Mouse (Mus musculus): ENCODE results near the gene Apc2. TPM values are rescaled to one million over a fixed set of nuclear protein-coding genes. Genes with fewer than 3 reads are reported as not detected.
A peak's percentile ranks its signal among the peaks of the same experiment; 100 is the strongest.
"Not testable (repeated sequence)": the region's sequence is repeated elsewhere in the genome, so short reads cannot be mapped to it uniquely, and the experiment has no call there.

The Apc2 gene
- polyA plus RNA-seq, 1 experiment from 2014 or later, result 170 TPM

DNA sequence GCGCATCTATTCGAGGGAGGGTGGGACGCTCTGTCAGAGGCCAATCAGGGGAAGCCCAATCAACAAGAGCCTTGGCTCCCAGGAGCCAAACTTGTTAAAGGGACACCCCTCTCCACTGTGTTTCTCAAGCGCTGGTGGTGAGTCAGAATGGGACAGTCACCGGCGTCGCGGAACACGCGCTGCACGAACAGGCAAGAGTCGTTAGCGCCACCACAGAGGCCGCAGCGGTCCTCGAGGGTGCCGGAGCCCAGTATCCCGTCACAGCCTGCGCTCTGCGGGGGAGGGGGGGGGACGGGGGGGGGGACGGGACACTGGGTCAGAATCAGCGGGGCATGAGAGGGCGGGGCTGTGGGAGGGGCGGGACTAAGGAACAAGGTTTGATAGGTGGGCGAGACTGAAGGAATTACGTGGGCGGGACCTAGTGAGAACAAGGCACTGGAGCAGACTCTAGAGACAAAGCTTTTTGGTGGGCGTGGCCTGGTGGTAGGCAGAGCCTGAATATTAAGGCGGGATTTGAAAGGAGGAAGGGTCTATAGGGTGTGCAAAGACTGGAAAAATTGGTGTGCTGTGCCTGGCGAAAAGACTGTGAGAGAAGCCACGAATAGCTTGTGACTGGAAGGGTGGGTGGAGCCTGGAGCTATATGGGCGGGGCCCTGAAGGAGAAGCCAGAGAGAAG, 47.1 kb downstream of the Apc2 start:
- under 1% methylated on average over 27 of the region's 33 CpGs for WGBS
- no peak overlapping the region for H3K27ac ChIP-seq
- peak; percentile 72 for ATAC-seq (ENCODE audit: low FRiP score)
- H3K36me3 ChIP-seq, result no peaks in the 10 kb centered on the region
- peak overlapping the region; percentile 45; the same call in 1 of the 2 replicates for H3K9ac ChIP-seq
- H3K4me1 ChIP-seq, result peaks cover 38% of the 10 kb centered on the region
- H3K9me3 ChIP-seq (replicated peaks), result no peaks in the 10 kb centered on the region
- peak overlapping the region; percentile 54 for H3K4me2 ChIP-seq (replicated peaks)
- peak overlapping the region; percentile 33 for H3K4me3 ChIP-seq
- peaks cover 81% of the 10 kb centered on the region for H3K27me3 ChIP-seq

DNA sequence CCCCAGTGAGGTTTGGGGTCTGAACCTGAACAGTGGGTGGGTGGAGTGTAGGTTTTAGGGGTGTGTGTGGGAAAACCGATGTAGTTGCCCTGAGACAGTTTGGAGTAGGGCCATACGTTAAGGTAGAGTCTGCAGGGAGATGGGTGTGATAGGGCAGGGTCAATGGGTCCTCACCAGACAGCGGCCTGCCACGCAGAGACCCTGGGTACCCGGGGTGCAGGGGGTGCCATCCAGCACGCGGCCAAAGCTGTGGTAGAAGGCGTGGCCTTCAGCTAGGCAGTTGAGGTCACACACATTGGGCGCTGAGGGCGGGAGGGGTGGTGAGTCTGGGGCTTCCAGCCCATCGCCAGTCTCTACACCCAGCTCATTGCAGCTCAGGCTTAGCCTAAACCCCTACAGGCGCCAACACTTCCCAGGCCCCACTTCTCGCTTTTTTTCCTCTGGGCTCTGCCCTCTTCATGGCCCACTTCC, 47.7 kb downstream of the Apc2 start:
- peak overlapping the region; percentile 33 for H3K4me3 ChIP-seq
- H3K27me3 ChIP-seq, result peaks cover 87% of the 10 kb centered on the region
- H3K36me3 ChIP-seq, result no peaks in the 10 kb centered on the region
- H3K9ac ChIP-seq, result no peak overlapping the region
- H3K27ac ChIP-seq, result no peak overlapping the region
- H3K4me1 ChIP-seq, result peaks cover 43% of the 10 kb centered on the region
- no peaks in the 10 kb centered on the region for H3K9me3 ChIP-seq (replicated peaks)
- ATAC-seq (ENCODE audit: low FRiP score), result peak; percentile 15
- H3K4me2 ChIP-seq (replicated peaks), result peak overlapping the region; percentile 54
- 29% methylated on average over 11 of the region's 13 CpGs for WGBS

DNA sequence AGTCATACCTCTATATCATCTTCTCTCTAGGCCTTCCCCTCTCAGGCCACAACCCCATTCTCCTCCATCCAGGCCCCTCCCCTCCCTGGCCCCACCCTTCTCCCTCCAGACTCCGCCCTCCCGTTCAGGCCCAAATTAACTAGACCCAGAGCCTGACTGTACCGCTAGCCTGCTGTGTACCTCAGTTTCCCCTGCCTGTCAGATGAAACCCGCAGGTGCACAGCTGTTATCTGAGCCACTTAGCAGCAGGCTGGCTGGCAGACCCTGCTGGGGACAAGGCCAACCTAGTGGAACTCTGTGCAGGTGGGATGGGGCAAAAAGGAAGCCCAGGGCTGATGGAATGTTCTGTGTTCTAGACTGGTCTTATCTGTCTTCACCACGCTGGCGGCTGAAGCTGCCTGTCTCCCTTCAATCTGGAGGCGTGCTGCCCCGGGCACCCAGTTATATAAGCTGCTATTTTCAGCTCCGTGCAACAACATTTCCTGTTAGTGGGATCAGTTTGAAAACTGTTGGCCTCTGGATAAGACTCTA, 48.4 kb downstream of the Apc2 start:
- no peak for ATAC-seq (ENCODE audit: low FRiP score)
- H3K9ac ChIP-seq, result no peak overlapping the region
- H3K4me2 ChIP-seq (replicated peaks), result no peak overlapping the region
- H3K27me3 ChIP-seq, result peaks cover 94% of the 10 kb centered on the region
- H3K4me3 ChIP-seq, result no peak overlapping the region
- peaks cover 50% of the 10 kb centered on the region for H3K4me1 ChIP-seq
- no peak overlapping the region for H3K27ac ChIP-seq
- H3K36me3 ChIP-seq, result no peaks in the 10 kb centered on the region
- WGBS, result 43% methylated on average over 9 of the region's 9 CpGs
- H3K9me3 ChIP-seq (replicated peaks), result no peaks in the 10 kb centered on the region

DNA sequence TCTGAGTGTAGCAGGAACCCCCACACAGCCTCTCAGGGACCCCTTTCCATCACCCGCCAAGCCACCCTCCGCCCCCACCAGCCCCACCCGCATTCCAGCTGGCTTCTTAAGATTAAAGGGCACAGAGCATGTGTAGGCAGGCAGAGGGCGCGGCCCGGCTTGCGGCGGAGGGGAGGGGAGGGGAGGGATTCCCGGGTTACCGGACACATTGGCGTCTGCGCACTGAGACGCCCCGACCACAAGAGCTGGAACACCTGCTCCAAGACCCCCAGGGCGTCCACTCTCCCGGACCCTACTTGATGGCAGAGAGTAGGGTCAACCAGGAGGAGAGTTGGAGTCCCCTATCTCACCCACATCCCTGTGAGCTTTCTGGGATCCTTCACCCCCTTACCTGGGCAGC, 49.3 kb downstream of the Apc2 start:
- Histone ChIP-seq H3K9me3 (replicated peaks) (no peaks in the 10 kb centered on the region), H3K36me3 (no peaks in the 10 kb centered on the region), H3K27me3 (peaks cover 98% of the 10 kb centered on the region), H3K4me2 (replicated peaks) (peak overlapping the region; percentile 1; the same call in 1 of the 2 replicates), H3K4me3 (no peak overlapping the region), H3K4me1 (peaks cover 49% of the 10 kb centered on the region), H3K27ac (no peak overlapping the region), H3K9ac (no peak overlapping the region)
- WGBS, result 0% methylated on average over 10 of the region's 16 CpGs
- no peak for ATAC-seq (ENCODE audit: low FRiP score)

DNA sequence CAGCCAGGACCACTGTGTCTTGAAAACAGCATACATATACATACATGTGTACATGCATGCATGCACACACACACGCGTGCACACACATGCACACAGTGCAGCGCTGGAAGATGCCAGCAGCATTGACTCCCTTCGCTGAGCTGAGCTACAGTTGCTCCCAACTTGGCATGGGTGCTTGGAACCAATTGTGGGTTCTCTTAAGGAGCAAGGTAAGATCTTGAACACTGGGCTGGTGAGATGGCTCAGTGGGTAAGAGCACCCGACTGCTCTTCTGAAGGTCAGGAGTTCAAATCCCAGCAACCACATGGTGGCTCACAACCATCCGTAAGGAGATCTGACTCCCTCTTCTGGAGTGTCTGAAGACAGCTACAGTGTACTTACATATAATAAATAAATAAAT, 50.2 kb downstream of the Apc2 start:
- H3K27ac ChIP-seq; H3K4me2 ChIP-seq (replicated peaks); H3K9me3 ChIP-seq (replicated peaks); ATAC-seq (ENCODE audit: low FRiP score); H3K36me3 ChIP-seq; H3K4me3 ChIP-seq; H3K9ac ChIP-seq: not testable (repeated sequence)
- Histone ChIP-seq H3K4me1 (peaks cover 45% of the 10 kb centered on the region), H3K27me3 (peaks cover 98% of the 10 kb centered on the region)
- 67% methylated on average over 6 of the region's 6 CpGs for WGBS

DNA sequence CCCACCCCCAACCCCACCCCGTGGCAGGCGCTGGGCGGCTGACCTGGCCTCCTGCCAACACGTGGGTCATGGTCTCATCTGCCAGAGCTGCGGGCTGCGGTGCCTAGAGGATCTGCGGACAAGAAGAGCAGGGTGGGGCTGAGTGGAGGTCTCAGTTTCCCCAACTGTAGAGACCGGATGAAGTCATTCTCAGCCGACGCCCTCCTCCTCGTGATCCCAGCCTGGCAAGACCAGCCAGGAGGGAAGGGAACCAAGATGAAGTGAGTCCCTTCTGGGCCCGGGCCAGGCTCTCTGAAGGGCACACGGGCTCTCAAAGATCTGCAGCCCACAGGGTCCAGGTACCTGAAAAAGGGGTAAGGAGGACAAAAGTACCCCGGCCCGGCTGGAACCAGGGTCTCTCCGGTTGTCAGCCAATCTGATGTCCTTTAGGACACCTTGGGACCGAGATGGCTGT, 51.8 kb downstream of the Apc2 start:
- Histone ChIP-seq H3K9ac (no peak overlapping the region), H3K4me2 (replicated peaks) (no peak overlapping the region), H3K27me3 (peaks cover 98% of the 10 kb centered on the region), H3K36me3 (no peaks in the 10 kb centered on the region), H3K4me1 (peaks cover 30% of the 10 kb centered on the region), H3K27ac (no peak overlapping the region), H3K4me3 (no peak overlapping the region), H3K9me3 (replicated peaks) (no peaks in the 10 kb centered on the region)
- 13% methylated on average over 17 of the region's 17 CpGs for WGBS
- ATAC-seq (ENCODE audit: low FRiP score), result no peak

DNA sequence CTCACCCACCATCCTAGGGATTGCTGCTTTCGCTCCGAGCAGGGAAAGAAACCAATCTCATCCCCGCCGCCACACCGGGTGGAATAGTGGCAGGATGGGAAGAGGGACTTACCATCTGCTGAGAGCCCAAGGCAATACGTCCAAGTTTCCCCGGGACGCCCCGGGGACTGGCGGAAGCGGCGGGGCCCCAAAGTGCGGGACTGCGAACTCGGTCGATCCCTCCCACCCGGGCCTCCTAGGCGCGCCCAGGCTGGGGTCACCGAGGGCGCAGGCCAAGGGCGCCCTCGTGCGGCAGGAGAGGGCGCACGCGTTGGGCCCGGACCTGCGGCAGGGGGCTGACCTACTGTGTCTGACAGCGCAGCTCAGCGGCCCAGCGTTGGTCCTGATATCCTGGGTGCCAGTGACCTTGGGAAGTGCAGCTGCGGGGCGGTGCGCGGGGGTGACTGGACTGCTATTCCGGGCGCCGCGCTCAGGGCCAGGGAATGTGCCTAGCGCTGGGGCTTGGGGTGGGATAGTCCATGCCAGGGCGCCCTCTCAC, 52.5 kb downstream of the Apc2 start, which contains the start of gene Adamtsl5:
Gene Adamtsl5, minus strand, starts transcription at position 169 of the 538 bp plus-strand sequence.
- H3K27ac ChIP-seq, result no peak within 1 kb of the TSS
- under 1% methylated on average over 40 of the region's 42 CpGs for WGBS
- H3K4me3 ChIP-seq, result peak within 1 kb of the TSS; percentile 7
- peak within 1 kb of the TSS; percentile 31 for H3K4me2 ChIP-seq (replicated peaks)
- H3K36me3 ChIP-seq, result no peaks in the 10 kb centered on the region
- peaks cover 98% of the 10 kb centered on the region for H3K27me3 ChIP-seq
- no peaks in the 10 kb centered on the region for H3K9me3 ChIP-seq (replicated peaks)
- H3K4me1 ChIP-seq, result peaks cover 22% of the 10 kb centered on the region
- 0 out of 2 replicates have a peak, but pooled peaks have one; percentile 15 for ATAC-seq (ENCODE audit: low FRiP score)
- H3K9ac ChIP-seq, result peak within 1 kb of the TSS; percentile 6; the same call in 1 of the 2 replicates

DNA sequence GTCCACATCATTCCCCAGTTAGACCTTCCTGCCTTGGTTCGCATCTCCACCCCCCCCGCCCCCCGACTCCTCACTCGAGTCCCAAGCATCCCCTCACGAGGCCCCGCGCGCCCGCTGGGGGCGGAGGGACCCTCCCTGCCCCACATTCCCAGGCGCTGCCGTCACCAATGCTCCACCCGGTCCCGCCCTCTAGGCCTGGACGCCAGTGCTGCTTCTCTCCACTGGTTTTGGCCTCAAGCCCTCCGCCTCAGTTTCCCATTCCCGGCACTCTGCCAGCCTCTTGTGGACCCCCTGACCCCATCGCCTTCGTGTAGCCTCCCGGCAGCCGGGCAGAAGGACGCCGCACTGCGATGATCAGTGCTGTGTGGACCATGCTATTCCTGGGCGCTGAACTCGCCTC, 53.2 kb downstream of the Apc2 start:
- Histone ChIP-seq H3K27ac (no peak overlapping the region), H3K9me3 (replicated peaks) (no peaks in the 10 kb centered on the region), H3K36me3 (no peaks in the 10 kb centered on the region), H3K4me2 (replicated peaks) (0 out of 2 replicates have a peak overlapping the region, but pooled peaks have one; percentile 13), H3K9ac (peak overlapping the region; percentile 6; the same call in 1 of the 2 replicates), H3K27me3 (peaks cover 98% of the 10 kb centered on the region), H3K4me3 (peak overlapping the region; percentile 7; the same call in 1 of the 2 replicates), H3K4me1 (peaks cover 18% of the 10 kb centered on the region)
- 15% methylated on average over 26 of the region's 26 CpGs for WGBS
- ATAC-seq (ENCODE audit: low FRiP score), result no peak

DNA sequence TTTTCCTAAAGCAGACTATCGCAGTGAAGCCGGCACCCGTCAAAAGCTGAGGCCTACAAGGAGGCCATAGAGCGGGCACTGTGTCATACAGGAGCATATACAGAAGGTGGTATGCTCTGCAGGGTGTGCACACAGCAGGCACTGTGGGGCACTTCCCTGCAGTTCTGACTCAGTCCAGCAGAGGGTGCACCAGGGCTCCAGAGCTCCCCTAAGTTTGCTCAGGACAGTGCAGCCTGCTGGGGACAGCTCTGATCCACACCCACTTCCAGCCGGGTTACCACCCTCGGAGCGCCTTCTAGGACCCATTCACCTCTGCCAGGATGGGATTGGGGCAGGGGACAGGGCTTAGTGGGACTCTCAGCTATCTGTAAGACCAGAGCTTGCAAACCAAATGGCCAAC, 54.5 kb downstream of the Apc2 start:
- Histone ChIP-seq H3K36me3 (no peaks in the 10 kb centered on the region), H3K4me2 (replicated peaks) (no peak overlapping the region), H3K9me3 (replicated peaks) (no peaks in the 10 kb centered on the region), H3K27me3 (peaks cover 98% of the 10 kb centered on the region), H3K9ac (no peak overlapping the region), H3K4me3 (no peak overlapping the region), H3K27ac (no peak overlapping the region), H3K4me1 (peaks cover 13% of the 10 kb centered on the region)
- peak; percentile 55 for ATAC-seq (ENCODE audit: low FRiP score)
- 5% methylated on average over 7 of the region's 7 CpGs for WGBS

DNA sequence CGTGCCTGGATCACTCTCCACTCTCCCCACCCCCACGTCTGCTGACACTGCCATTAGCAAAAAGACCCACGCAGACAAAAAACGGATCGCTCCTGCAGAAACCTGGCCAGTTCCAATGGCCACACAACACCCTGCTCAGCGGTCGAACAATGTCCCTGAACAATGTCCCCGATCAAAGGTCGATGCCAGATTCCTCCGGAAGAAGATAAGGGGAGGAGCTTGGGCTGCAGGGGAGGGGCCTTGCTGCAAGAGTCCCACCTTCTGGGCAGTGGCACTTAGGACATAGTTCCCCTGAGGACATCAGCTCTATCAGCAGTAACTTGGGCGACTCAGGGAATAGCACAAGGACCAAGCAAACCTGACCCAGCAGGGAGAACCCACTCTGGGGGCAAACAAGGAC, 56.1 kb downstream of the Apc2 start:
- H3K9me3 ChIP-seq (replicated peaks), result no peaks in the 10 kb centered on the region
- no peak for ATAC-seq (ENCODE audit: low FRiP score)

DNA sequence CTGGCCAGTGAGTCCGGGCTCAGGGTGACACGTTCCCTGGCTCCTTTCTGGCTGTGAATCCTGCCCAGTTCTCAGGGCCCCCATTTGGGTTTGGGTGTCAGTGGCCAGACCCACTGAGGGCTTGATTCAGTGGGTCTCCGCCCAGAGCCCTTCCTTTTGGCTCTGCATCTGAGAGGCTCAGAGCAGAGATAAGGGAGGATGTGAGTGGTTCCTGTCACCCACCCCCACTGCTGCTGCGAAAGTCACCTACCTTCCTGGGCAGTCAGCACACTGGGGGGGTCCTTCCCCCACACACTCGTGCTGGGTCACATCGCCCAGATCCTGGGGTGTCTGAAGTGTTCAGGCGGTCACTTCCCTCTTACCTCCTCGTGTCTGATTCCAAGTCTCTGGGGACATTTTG, 57.0 kb downstream of the Apc2 start:
- Histone ChIP-seq H3K4me2 (replicated peaks) (no peak overlapping the region), H3K4me3 (no peak overlapping the region), H3K36me3 (no peaks in the 10 kb centered on the region), H3K9me3 (replicated peaks) (no peaks in the 10 kb centered on the region), H3K9ac (no peak overlapping the region), H3K27me3 (peaks cover 100% of the 10 kb centered on the region), H3K27ac (no peak overlapping the region), H3K4me1 (peaks cover 24% of the 10 kb centered on the region)
- WGBS, result 60% methylated on average over 8 of the region's 8 CpGs
- ATAC-seq (ENCODE audit: low FRiP score), result no peak

More for the DNA sequence above, 56.1 kb downstream of the Apc2 start:
- H3K27me3 ChIP-seq, result peaks cover 100% of the 10 kb centered on the region
- no peaks in the 10 kb centered on the region for H3K36me3 ChIP-seq
- peaks cover 20% of the 10 kb centered on the region for H3K4me1 ChIP-seq
- no peak overlapping the region for H3K4me3 ChIP-seq
- WGBS, result 24% methylated on average over 11 of the region's 11 CpGs
- no peak overlapping the region for H3K4me2 ChIP-seq (replicated peaks)
- no peak overlapping the region for H3K27ac ChIP-seq
- H3K9ac ChIP-seq, result no peak overlapping the region

DNA sequence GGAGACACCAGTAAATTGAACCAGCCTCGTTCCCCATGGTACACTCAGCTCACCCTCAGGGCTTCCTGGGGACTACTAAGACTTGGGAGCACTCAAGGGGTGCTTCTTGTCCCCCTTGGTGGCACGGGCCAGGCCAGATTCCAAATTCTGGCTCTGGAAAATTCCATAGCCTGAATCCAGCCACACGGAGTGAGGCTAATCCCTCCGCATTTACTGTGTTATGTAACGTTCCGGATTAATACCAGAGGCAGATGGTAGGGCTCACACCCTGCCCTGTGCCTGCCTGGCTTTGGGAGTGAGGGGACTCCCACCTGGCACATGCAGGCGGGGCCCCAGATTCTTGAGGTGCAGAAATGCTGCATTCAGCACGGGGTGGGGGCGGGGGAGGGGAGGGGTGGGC, 59.7 kb downstream of the Apc2 start:
- Histone ChIP-seq H3K4me2 (replicated peaks) (no peak overlapping the region), H3K4me1 (peaks cover 16% of the 10 kb centered on the region), H3K27ac (no peak overlapping the region), H3K27me3 (peaks cover 100% of the 10 kb centered on the region), H3K9me3 (replicated peaks) (no peaks in the 10 kb centered on the region), H3K9ac (no peak overlapping the region), H3K36me3 (no peaks in the 10 kb centered on the region), H3K4me3 (no peak overlapping the region)
- ATAC-seq (ENCODE audit: low FRiP score), result no peak
- WGBS, result 14% methylated on average over 9 of the region's 9 CpGs
